Mouse (Mus musculus) MEL (cell line): ENCODE data around the gene Fyb.

Source experiments
- CTCF ChIP-seq, 3 experiments: IDR thresholded peaks in 2 of 3; conservative IDR thresholded peaks in 1 of 3; 2 replicates each; pipeline ENCODE4 v1.5.1; 2011 to 2012; ENCODE audit warnings: low read length in 3 of 3, low read depth in 2 of 3, mild to moderate bottlenecking in 2 of 3, improper control_type of control experiment in 1 of 3, inconsistent platforms in 1 of 3, mixed read lengths in 1 of 3, moderate library complexity in 1 of 3; ENCODE audit not compliant: control insufficient read depth in 1 of 3, insufficient read depth in 1 of 3, poor library complexity in 1 of 3, severe bottlenecking in 1 of 3
- NELFE ChIP-seq: IDR thresholded peaks from 2 replicates; pipeline ENCODE4 v1.6.1; 2011; ENCODE audit warnings: low read depth, low read length, improper control_type of control experiment
- POLR2A ChIP-seq, 2 experiments: IDR thresholded peaks; 2 replicates each; pipeline ENCODE4 v1.6.1; 2011 to 2012; ENCODE audit warnings: low read length in 2 of 2, mild to moderate bottlenecking in 2 of 2, control low read depth in 1 of 2, improper control_type of control experiment in 1 of 2, low read depth in 1 of 2, moderate library complexity in 1 of 2; ENCODE audit not compliant: control insufficient read depth in 1 of 2, insufficient read depth in 1 of 2, poor library complexity in 1 of 2
- TAL1 ChIP-seq: IDR thresholded peaks from 2 replicates; pipeline ENCODE4 v1.6.1; 2012; ENCODE audit warnings: mild to moderate bottlenecking, inconsistent platforms, low read length, moderate library complexity, mixed read lengths
- TBP ChIP-seq: IDR thresholded peaks from 2 replicates; pipeline ENCODE4 v1.8.0; 2011; ENCODE audit warnings: low read depth, low read length, improper control_type of control experiment
- ZNF384 ChIP-seq: IDR thresholded peaks from 2 replicates; pipeline ENCODE4 v1.6.1; 2012; ENCODE audit warnings: low read depth, mild to moderate bottlenecking, inconsistent platforms, low read length, improper control_type of control experiment

GRCm38 (mm10) chr15:6645498-6645897 lies 122.8 kb downstream of the Fyb start:
- no peak for TF ChIP-seq POLR2A (IDR thresholded peaks at IDR 0.05; ENCODE audit: control insufficient read depth in 1 of 2, insufficient read depth in 1 of 2, low read depth in 1 of 2, low read length in 2 of 2, poor library complexity in 1 of 2)
- no peak for TF ChIP-seq TBP
- no peak for TF ChIP-seq NELFE
- TF ChIP-seq ZNF384: no peak
- TF ChIP-seq TAL1: no peak
- no peak for TF ChIP-seq CTCF (IDR thresholded peaks at IDR 0.05 in 2 of 3, conservative IDR thresholded peaks at IDR 0.05 in 1 of 3; ENCODE audit: control insufficient read depth in 1 of 3, insufficient read depth in 1 of 3, low read depth in 2 of 3, low read length in 3 of 3, poor library complexity in 1 of 3, severe bottlenecking in 1 of 3)
